Mouse (Mus musculus) G1E (cell line): ENCODE results near the gene Tmub2.

Experiments used
- CTCF ChIP-seq: IDR thresholded peaks from 2 replicates; pipeline ENCODE4 v1.5.1; 2012; ENCODE audit warnings: low read depth, low read length, inconsistent platforms, mixed read lengths
- POLR2AphosphoS5 ChIP-seq: IDR thresholded peaks from 2 replicates; pipeline ENCODE4 v1.6.1; 2012; ENCODE audit warnings: low read depth, low read length, inconsistent platforms; ENCODE audit not compliant: insufficient replicate concordance

DNA sequence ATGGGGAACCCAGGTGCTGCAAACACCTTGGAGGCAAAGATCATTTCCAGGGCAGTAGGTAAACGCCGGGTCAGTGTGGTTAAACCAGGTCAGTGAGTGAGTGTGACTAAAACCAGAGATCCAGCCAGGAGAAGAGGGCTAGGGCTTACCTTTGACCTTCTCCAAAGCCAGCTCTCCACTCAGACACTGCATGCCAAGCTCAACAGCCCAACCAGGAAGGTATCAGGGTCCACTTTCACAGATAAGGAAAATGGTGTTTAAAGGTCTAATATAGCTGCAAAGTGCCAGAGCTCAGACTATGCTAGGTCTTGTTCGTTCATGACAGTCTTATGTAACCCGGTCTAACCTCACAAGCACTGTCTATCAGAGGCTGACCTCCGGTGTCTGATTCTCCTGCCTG lies 43.5 kb upstream of the Tmub2 start:
- TF ChIP-seq CTCF, result no peak
- no peak for TF ChIP-seq POLR2AphosphoS5
